Mouse (Mus musculus): ENCODE measurements at regions not wholly inside any gene's neighbourhood (a gene's known extent, or its start where the extent isn't known, plus 50 kb on each side); places are given as distances from the start of the nearest gene placed in this dataset.

DNA sequence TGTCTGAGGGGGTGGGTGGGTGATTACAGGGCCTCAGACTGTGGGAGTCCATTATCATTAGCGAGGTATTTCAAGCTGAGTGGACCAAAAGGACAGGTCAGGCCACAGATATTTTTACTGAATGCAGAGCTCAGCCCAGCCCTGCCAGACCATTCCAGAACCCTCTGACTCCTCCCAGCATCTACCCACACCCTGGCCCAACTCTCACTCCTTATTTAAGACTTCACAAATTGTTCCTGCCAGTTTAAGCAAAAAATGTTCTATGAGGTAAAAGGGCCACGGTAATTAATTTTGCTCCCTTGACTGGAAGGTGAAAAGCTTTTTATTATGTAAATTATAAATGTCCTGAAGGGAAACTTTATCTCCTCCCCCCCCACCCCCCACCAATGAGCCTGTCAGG, 159.3 kb upstream of the 1700066M21Rik start:
- TF ChIP-seq CTCF (IDR thresholded peaks at IDR 0.05; ENCODE audit: low read depth), result no peak
- no peak for TF ChIP-seq EP300 (IDR thresholded peaks at IDR 0.05; ENCODE audit: low read depth)
